Mouse (Mus musculus): Measurements from ENCODE around the gene Tuft1. TPM values are rescaled to one million over a fixed set of nuclear protein-coding genes. Genes with fewer than 3 reads are reported as not detected.

Gene Tuft1
- polyA plus RNA-seq, 1 experiment: 1.8 TPM

DNA sequence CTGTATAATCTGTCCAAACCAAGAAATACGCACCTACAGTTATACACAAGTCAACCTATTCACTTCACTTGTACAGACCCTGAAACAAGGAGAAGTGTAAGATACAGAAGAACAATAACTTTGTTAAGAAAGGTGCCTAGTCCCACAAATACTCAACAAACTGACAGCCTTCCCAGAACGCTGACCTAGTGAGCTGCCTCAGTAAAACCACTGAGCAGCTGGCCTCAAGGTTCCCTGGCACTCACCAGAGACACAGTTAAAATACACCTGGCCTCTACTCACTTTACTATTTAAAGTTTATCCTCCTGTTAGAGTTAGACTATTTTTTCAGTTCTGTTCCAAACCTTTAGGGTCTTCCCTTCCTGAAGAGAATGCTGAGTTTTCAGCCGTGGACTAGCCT, 95.5 kb downstream of the Tuft1 start:
- Histone ChIP-seq H3K4me1 (peaks cover 59% of the 10 kb centered on the region), H3K36me3 (replicated peaks; ENCODE audit: low read length) (peaks cover 37% of the 10 kb centered on the region), H3K27me3 (replicated peaks) (no peaks in the 10 kb centered on the region), H3K4me3 (replicated peaks) (no peak overlapping the region), H3K9me3 (no peaks in the 10 kb centered on the region)
- TF ChIP-seq FLI1 (IDR thresholded peaks at IDR 0.05; ENCODE audit: low read length) (no peak), GATA1 (IDR thresholded peaks at IDR 0.05; ENCODE audit: borderline replicate concordance, low read length) (no peak)

Other genes starting within 250 kb of the Tuft1 start
- gene Tdrkh, start 245.6 kb downstream of the Tuft1 start, polyA plus RNA-seq (2012; ENCODE audit: insufficient read depth, low replicate concordance): 2.8 TPM in 1 of 2 replicates, not detected in the other
- 13.3 and 35.2 TPM in 2 replicates for gene Mrpl9, start 215.6 kb downstream of the Tuft1 start, polyA plus RNA-seq (2012; ENCODE audit: insufficient read depth, low replicate concordance)
- 0.28 and 3.2 TPM in 2 replicates for gene Oaz3, start 215.0 kb downstream of the Tuft1 start, polyA plus RNA-seq (2012; ENCODE audit: insufficient read depth, low replicate concordance)
- not detected in 2 replicates for gene Celf3, start 180.6 kb downstream of the Tuft1 start, polyA plus RNA-seq (2012; ENCODE audit: insufficient read depth, low replicate concordance)
- gene Riiad1, start 178.5 kb downstream of the Tuft1 start, polyA plus RNA-seq (2012; ENCODE audit: insufficient read depth, low replicate concordance): not detected in 2 replicates
- gene Snx27, start 76.2 kb downstream of the Tuft1 start, polyA plus RNA-seq (2012; ENCODE audit: insufficient read depth, low replicate concordance): 0.77 and 2.3 TPM in 2 replicates
- not detected in 2 replicates for gene Gm10972, start 15.8 kb downstream of the Tuft1 start, polyA plus RNA-seq (2012; ENCODE audit: insufficient read depth, low replicate concordance)
- 0.23 TPM in 1 of 2 replicates, not detected in the other for gene Selenbp2, start 34.7 kb upstream of the Tuft1 start, polyA plus RNA-seq (2012; ENCODE audit: insufficient read depth, low replicate concordance)
- 0.20 TPM in 1 of 2 replicates, not detected in the other for gene Cgn, start 127.6 kb upstream of the Tuft1 start, polyA plus RNA-seq (2012; ENCODE audit: insufficient read depth, low replicate concordance)
- gene Pogz, start 178.7 kb upstream of the Tuft1 start, polyA plus RNA-seq (2012; ENCODE audit: insufficient read depth, low replicate concordance): 18.3 and 29.1 TPM in 2 replicates
- 186 and 205 TPM in 2 replicates for gene Psmb4, start 228.1 kb upstream of the Tuft1 start, polyA plus RNA-seq (2012; ENCODE audit: insufficient read depth, low replicate concordance)